In genomic region chr12:90113351-90113791, GRCm38 (mm10) we compare ENCODE assay signal across 12 mouse cellular contexts.
DNase-seq lines count a peak whose midpoint lies in the region; ATAC-seq and TF ChIP-seq lines count a peak whose summit lies in the region.
"Had no signal": no experiment of that assay in that cellular context is flagged by ENCODE, and none has a peak within 500 bp of the region (broad histone marks: within the 10 kb centered on the region; RNA-seq: fewer than 3 reads in every experiment).

No protein-coding gene starts in this region.

- ATAC-seq in forebrain, postnatal 0 days: peak; percentile 51; the same call in 1 of the 2 replicates
- peak; percentile 89 for ATAC-seq in neural tube, embryonic 14.5 days (ENCODE audit: low read depth)
- no peak for ATAC-seq in activated CD4-positive, CD25-positive, alpha-beta regulatory T cell, adult 4 months
- ATAC-seq: liver, embryonic 12.5 days had no signal

- peak; percentile 37 for DNase-seq in left cerebral cortex, postnatal 4 days
- no peak for DNase-seq in left cerebral cortex, postnatal 25 days (ENCODE audit: low spot score in 2 of 2)
- peak; percentile 56 to 90 for DNase-seq in cerebellum, adult 2 months
- peak; percentile 38 for DNase-seq in forebrain, postnatal 0 days
- DNase-seq in thymus, adult 18-20 months: no peak
- DNase-seq: adrenal gland, postnatal 36 days; heart, adult 18-20 months; kidney, adult 9 months had no signal

- no peak overlapping the region for H3K4me2 ChIP-seq in forebrain, postnatal 0 days (ENCODE audit: low read depth)
- no peak overlapping the region for H3K4me2 ChIP-seq in neural tube, embryonic 14.5 days (ENCODE audit: low read depth, low read length)
- H3K4me2 ChIP-seq: liver, embryonic 12.5 days had no signal

- H3K27me3 ChIP-seq in cerebellum, adult 2 months (ENCODE audit: control insufficient read depth, insufficient read depth, low read length): no peaks in the 10 kb centered on the region
- H3K27me3 ChIP-seq in forebrain, postnatal 0 days (ENCODE audit: insufficient read depth, low read length): no peaks in the 10 kb centered on the region
- no peaks in the 10 kb centered on the region for H3K27me3 ChIP-seq in neural tube, embryonic 14.5 days (ENCODE audit: control insufficient read depth, insufficient read depth, low read length)
- H3K27me3 ChIP-seq: CH12.LX; liver, embryonic 12.5 days had no signal

- H3K36me3 ChIP-seq in forebrain, postnatal 0 days (ENCODE audit: insufficient read depth): no peaks in the 10 kb centered on the region
- H3K36me3 ChIP-seq in neural tube, embryonic 14.5 days (ENCODE audit: control insufficient read depth, insufficient read depth, low read length): no peaks in the 10 kb centered on the region
- H3K36me3 ChIP-seq: liver, embryonic 12.5 days had no signal

- H3K9me3 ChIP-seq in forebrain, postnatal 0 days (ENCODE audit: low read length): no peaks in the 10 kb centered on the region
- H3K9me3 ChIP-seq in neural tube, embryonic 14.5 days (ENCODE audit: control insufficient read depth, low read length): no peaks in the 10 kb centered on the region
- H3K9me3 ChIP-seq: liver, embryonic 12.5 days had no signal

- intact Hi-C loops in left cerebral cortex, postnatal 4 days (cut with DNase I): no loop called here
- intact Hi-C loops in left cerebral cortex, postnatal 25 days (cut with DNase I): no loop called here

- peaks cover 12% of the 10 kb centered on the region; the same call in 1 of the 2 replicates for H3K4me1 ChIP-seq in cerebellum, adult 2 months (ENCODE audit: control insufficient read depth, insufficient read depth, low read length)
- H3K4me1 ChIP-seq in forebrain, postnatal 0 days (ENCODE audit: insufficient read depth): no peaks in the 10 kb centered on the region
- no peaks in the 10 kb centered on the region; the same call in 1 of the 2 replicates for H3K4me1 ChIP-seq in neural tube, embryonic 14.5 days (ENCODE audit: control insufficient read depth, insufficient read depth, low read length)
- H3K4me1 ChIP-seq: liver, embryonic 12.5 days had no signal

- H3K9ac ChIP-seq in forebrain, postnatal 0 days: no peak overlapping the region
- H3K9ac ChIP-seq in neural tube, embryonic 14.5 days (replicated peaks; ENCODE audit: low read depth, low read length): no peak overlapping the region
- H3K9ac ChIP-seq: liver, embryonic 12.5 days had no signal

- no peak for TF ChIP-seq CTCF in cerebellum, adult 2 months (IDR thresholded peaks at IDR 0.05; ENCODE audit: borderline replicate concordance, insufficient read depth, low read depth, low read length)
- TF ChIP-seq CTCF in forebrain, postnatal 0 days (IDR thresholded peaks at IDR 0.05; ENCODE audit: low read depth): no peak

- H3K4me3 ChIP-seq in cerebellum, adult 2 months (replicated peaks; ENCODE audit: insufficient read depth, low read depth, low read length): no peak overlapping the region
- H3K4me3 ChIP-seq in forebrain, postnatal 0 days (ENCODE audit: low read depth, low read length): no peak overlapping the region
- H3K4me3 ChIP-seq in neural tube, embryonic 14.5 days (ENCODE audit: low read depth, low read length): no peak overlapping the region
- H3K4me3 ChIP-seq: liver, embryonic 12.5 days had no signal

- TF ChIP-seq POLR2A in cerebellum, adult 2 months (IDR thresholded peaks at IDR 0.05; ENCODE audit: borderline replicate concordance, insufficient read depth, low read length): no peak

- peak overlapping the region; percentile 72 for H3K27ac ChIP-seq in cerebellum, adult 2 months (ENCODE audit: insufficient read depth, low read length)
- no peak overlapping the region for H3K27ac ChIP-seq in forebrain, postnatal 0 days (ENCODE audit: low read depth, low read length)
- peak overlapping the region; percentile 44; the same call in 1 of the 2 replicates for H3K27ac ChIP-seq in neural tube, embryonic 14.5 days (ENCODE audit: low read depth, low read length)
- H3K27ac ChIP-seq: liver, embryonic 12.5 days had no signal

Comparison
In these comparisons a context has a peak if more than half of its experiments do, and no peak if none do; other contexts are left out.
1. DNase-seq: peak in left cerebral cortex, postnatal 4 days (single experiment), cerebellum, adult 2 months (2 of 2) and forebrain, postnatal 0 days (single experiment); none in left cerebral cortex, postnatal 25 days (0 of 2) and thymus, adult 18-20 months (0 of 2).